Mouse (Mus musculus) kidney, adult 2 months (tissue): ENCODE results near the gene Cldn7.

ENCODE experiments used
- CTCF ChIP-seq: fragments of 200-500 bp; conservative IDR thresholded peaks from 2 replicates; pipeline ENCODE4 v1.5.1; 2011; ENCODE audit warnings: low read depth, mild to moderate bottlenecking, control low read depth, low read length, moderate library complexity, mixed read lengths; ENCODE audit not compliant: insufficient read depth, insufficient read length
- POLR2A ChIP-seq: fragments of 200-500 bp; IDR thresholded peaks from one replicate; pipeline ENCODE4 v1.6.1; 2011; ENCODE audit warnings: low read depth, low read length, control low read depth

DNA sequence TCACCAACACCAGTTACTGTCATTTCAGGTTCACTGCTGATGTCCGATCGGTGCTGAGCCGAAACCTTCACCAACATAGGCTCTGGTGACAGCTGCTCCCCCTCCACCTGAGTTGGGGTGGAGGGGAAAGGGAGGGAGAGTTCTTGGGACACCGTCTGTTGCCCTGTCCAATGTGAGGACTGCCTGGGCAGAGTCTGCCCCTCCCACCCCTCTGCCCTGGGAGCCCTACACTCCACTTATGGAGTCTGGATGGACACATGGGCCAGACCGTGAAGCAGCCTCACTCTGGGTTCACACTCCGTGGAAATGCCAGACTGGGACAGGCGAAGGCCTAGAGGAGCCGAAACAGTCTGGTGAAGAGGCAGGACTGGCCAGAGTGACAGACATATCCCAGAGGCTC, 25.4 kb downstream of the Cldn7 start:
- no peak for TF ChIP-seq CTCF
- no peak for TF ChIP-seq POLR2A
